In genomic region chr9:8134117-8134574, GRCm38 (mm10) we compare ENCODE assay signal across 8 mouse cellular contexts. TPM values are rescaled to one million over a fixed set of nuclear protein-coding genes. Genes with fewer than 3 reads are reported as not detected.
DNase-seq lines count a peak whose midpoint lies in the region; ATAC-seq and TF ChIP-seq lines count a peak whose summit lies in the region.

Gene Cep126 (minus strand): TSS chr9:8134294.

- under 1% methylated on average over 72 of the region's 72 CpGs for WGBS in cerebellum, adult 2 months
- WGBS in hindbrain, embryonic 10.5 days: under 1% methylated on average over 72 of the region's 72 CpGs
- WGBS in lung, adult 2 months: under 1% methylated on average over 72 of the region's 72 CpGs

- peak within 1 kb of the TSS; percentile 80 for H3K4me3 ChIP-seq in cerebellum, adult 2 months (replicated peaks; ENCODE audit: insufficient read depth, low read depth, low read length)
- H3K4me3 ChIP-seq in hindbrain, embryonic 10.5 days: peak within 1 kb of the TSS; percentile 82
- H3K4me3 ChIP-seq in lung, adult 2 months (replicated peaks; ENCODE audit: extremely low read depth, low read depth, low read length): peak within 1 kb of the TSS; percentile 83

- TF ChIP-seq POLR2A in cerebellum, adult 2 months (IDR thresholded peaks at IDR 0.05; ENCODE audit: borderline replicate concordance, insufficient read depth, low read length): no peak
- no peak for TF ChIP-seq POLR2A in lung, adult 2 months (IDR thresholded peaks at IDR 0.05; ENCODE audit: borderline replicate concordance, extremely low read depth, low read depth, low read length)

- H3K36me3 ChIP-seq in hindbrain, embryonic 10.5 days: no peaks in the 10 kb centered on the region

- TF ChIP-seq CTCF in cerebellum, adult 2 months (IDR thresholded peaks at IDR 0.05; ENCODE audit: borderline replicate concordance, insufficient read depth, low read depth, low read length): no peak
- TF ChIP-seq CTCF in lung, adult 2 months (IDR thresholded peaks at IDR 0.05; ENCODE audit: insufficient read depth, low read length): no peak

- DNase-seq in Muller cell, postnatal 12 days (ENCODE audit: inconsistent ontology term): peak; percentile 88
- peak; percentile 80 to 82 for DNase-seq in cerebellum, adult 2 months
- peak; percentile 42 to 84 for DNase-seq in frontal cortex, adult 2 months (ENCODE audit: extremely low spot score in 1 of 2, low spot score in 1 of 2)
- peak; percentile 91 for DNase-seq in hindbrain, embryonic 10.5 days (ENCODE audit: low spot score)
- DNase-seq in layer of hippocampus, adult 8-10 months (ENCODE audit: low spot score in 2 of 2): peak; percentile 35 to 67
- peak; percentile 80 for DNase-seq in lung, adult 2 months
- peak; percentile 90 for DNase-seq in testis, postnatal 14 days (ENCODE audit: low spot score)

- H3K27me3 ChIP-seq in cerebellum, adult 2 months (ENCODE audit: control insufficient read depth, insufficient read depth, low read length): no peaks in the 10 kb centered on the region
- H3K27me3 ChIP-seq in hindbrain, embryonic 10.5 days (ENCODE audit: insufficient read depth, poor library complexity, severe bottlenecking): no peaks in the 10 kb centered on the region; the same call in 1 of the 2 replicates

- H3K4me1 ChIP-seq in cerebellum, adult 2 months (ENCODE audit: control insufficient read depth, insufficient read depth, low read length): no peaks in the 10 kb centered on the region; the same call in 1 of the 2 replicates
- H3K4me1 ChIP-seq in hindbrain, embryonic 10.5 days (replicated peaks): peaks cover 10% of the 10 kb centered on the region; the same call in 1 of the 2 replicates
- peaks cover 6% of the 10 kb centered on the region for H3K4me1 ChIP-seq in lung, adult 2 months (ENCODE audit: control insufficient read depth, insufficient read depth, low read length)

- no peaks in the 10 kb centered on the region for H3K9me3 ChIP-seq in hindbrain, embryonic 10.5 days

- peak; percentile 33; the same call in 1 of the 2 replicates for ATAC-seq in neutrophil, adult 5-6 weeks (ENCODE audit: extremely low read depth, insufficient number of reproducible peaks, low FRiP score, poor library complexity, severe bottlenecking)

- no peak within 1 kb of the TSS for H3K27ac ChIP-seq in cerebellum, adult 2 months (ENCODE audit: insufficient read depth, low read length)
- peak within 1 kb of the TSS; percentile 88 for H3K27ac ChIP-seq in hindbrain, embryonic 10.5 days

RNA-seq across cellular contexts. Expression of gene Cep126, which starts in this region (rescaled TPM):
- polyA plus RNA-seq in cerebellum, adult 2 months (2012; rRNA removed): 20.3 and 22.3 TPM in 2 replicates
- 9.0 and 9.5 TPM in 2 replicates for polyA plus RNA-seq in frontal cortex, adult 2 months (2012; rRNA removed)
- 2.8 TPM in 2 replicates for polyA plus RNA-seq in hindbrain, embryonic 10.5 days (2016; fragmentation: Nextera tagmentation; extraction: Ambion mirVana)
- 10 to 100 TPM; 13.6 to 24.6 (median 18.1) TPM for total RNA-seq in layer of hippocampus, adult 8-10 months (2022)
- 2.8 and 3.6 TPM in 2 replicates for polyA plus RNA-seq in lung, adult 2 months (2012; rRNA removed)
- total RNA-seq in neutrophil, adult 5-6 weeks (2017): 0.49 TPM in 1 of 2 replicates, not detected in the other

Comparison
In these comparisons a context has a peak if more than half of its experiments do, and no peak if none do; other contexts are left out.
1. Peak in ATAC-seq in neutrophil, adult 5-6 weeks; RNA of the gene not detected or under 1 TPM.